Mouse (Mus musculus) testis, postnatal 10 days (tissue): ENCODE data around the gene Syngr4.

Experiments
- DNase-seq: peaks from one replicate; pipeline ENCODE4 v3.0.0; 2021; ENCODE audit warnings: low spot score

Gene Syngr4

GRCm38 (mm10) chr7:45865925-45866910, 30.3 kb downstream of the Syngr4 start:
- peak; percentile 98 for DNase-seq

GRCm38 (mm10) chr7:45864435-45864834, 32.1 kb downstream of the Syngr4 start:
- no peak for DNase-seq

- no peak for DNase-seq
Observed at GRCm38 (mm10) chr7:45862804-45863203, 33.7 kb downstream of the Syngr4 start.

- DNase-seq = no peak
Observed at GRCm38 (mm10) chr7:45859008-45859407, 37.5 kb downstream of the Syngr4 start.

GRCm38 (mm10) chr7:45856950-45857901, 39.3 kb downstream of the Syngr4 start:
- peak; percentile 75 for DNase-seq

- DNase-seq = peak; percentile 56
Observed at GRCm38 (mm10) chr7:45853089-45853488, 43.4 kb downstream of the Syngr4 start.

- DNase-seq = no peak
Observed at GRCm38 (mm10) chr7:45850661-45851060, 45.9 kb downstream of the Syngr4 start.

GRCm38 (mm10) chr7:45848447-45849027, 48.0 kb downstream of the Syngr4 start:
- DNase-seq = no peak

- DNase-seq = no peak
Observed at GRCm38 (mm10) chr7:45842950-45843744, 53.4 kb downstream of the Syngr4 start.
